Mouse (Mus musculus) neural tube, embryonic 15.5 days (tissue): Measurements from ENCODE around the gene Ckmt2. TPM values are rescaled to one million over a fixed set of nuclear protein-coding genes. Genes with fewer than 3 reads are reported as not detected.

ENCODE experiments used
- ATAC-seq: fragments of 200-750 bp; cut with Nextera tagmentation; 2 replicates; pipeline ENCODE4 v1.8.0; 2017; ENCODE audit warnings: mild to moderate bottlenecking, moderate TSS enrichment, moderate library complexity; ENCODE audit not compliant: low FRiP score
- H3K27ac ChIP-seq: fragments of 300-500 bp; sonication (generic); replicated peaks from 2 replicates; pipeline ENCODE4 v1.5.1; 2015; ENCODE audit warnings: mild to moderate bottlenecking, inconsistent platforms
- H3K27me3 ChIP-seq: fragments of 300-500 bp; sonication (generic); replicated peaks from 2 replicates; pipeline ENCODE4 v1.6.1; 2015; ENCODE audit warnings: inconsistent platforms
- H3K36me3 ChIP-seq: fragments of 300-500 bp; sonication (generic); 2 replicates; pipeline ENCODE4 v1.6.1; 2015; ENCODE audit warnings: inconsistent platforms
- H3K4me1 ChIP-seq: fragments of 300-500 bp; sonication (generic); 2 replicates; pipeline ENCODE4 v1.6.1; 2015; ENCODE audit warnings: inconsistent platforms
- H3K4me2 ChIP-seq: fragments of 300-500 bp; sonication (generic); 2 replicates; pipeline ENCODE4 v1.6.1; 2015; ENCODE audit warnings: inconsistent platforms, mild to moderate bottlenecking, moderate library complexity
- H3K4me3 ChIP-seq: fragments of 300-500 bp; sonication (generic); replicated peaks from 2 replicates; pipeline ENCODE4 v1.5.1; 2015; ENCODE audit warnings: mild to moderate bottlenecking, inconsistent platforms
- H3K9ac ChIP-seq: fragments of 300-500 bp; sonication (generic); replicated peaks from 2 replicates; pipeline ENCODE4 v1.6.1; 2015; ENCODE audit warnings: mild to moderate bottlenecking, inconsistent platforms
- H3K9me3 ChIP-seq: fragments of 300-500 bp; sonication (generic); replicated peaks from 2 replicates; pipeline ENCODE4 v1.6.1; 2016; ENCODE audit warnings: inconsistent platforms
- WGBS: fragments of 180-500 bp; shearing (Covaris S2); methylation state at CpG from one replicate; pipeline ENCODE4 v1.1.7; 2015; ENCODE audit warnings: mixed read lengths; 5-methylcytosine and 5-hydroxymethylcytosine counted together
- polyA plus RNA-seq: library from polyadenylated mRNA; unstranded; fragments of >200 nt; fragmentation: Nextera tagmentation; extraction: Ambion mirVana; gene quantifications from 2 replicates; pipeline ENCODE4 v1.2.1, GENCODE M21; 2015

Gene Ckmt2
- polyA plus RNA-seq, 1 experiment from 2014 or later: 0.70 TPM

- Histone ChIP-seq H3K36me3 (no peaks in the 10 kb centered on the region), H3K9ac (no peak overlapping the region), H3K4me3 (no peak overlapping the region), H3K27me3 (no peaks in the 10 kb centered on the region), H3K27ac (no peak overlapping the region), H3K4me2 (no peak overlapping the region), H3K4me1 (no peaks in the 10 kb centered on the region), H3K9me3 (no peaks in the 10 kb centered on the region)
- no peak for ATAC-seq
- 81% methylated on average over 8 of the region's 8 CpGs for WGBS
These were observed 19.3 kb downstream of the Ckmt2 start for GRCm38 (mm10) chr13:91857427-91857826.

- Histone ChIP-seq H3K9ac (no peak overlapping the region), H3K4me2 (no peak overlapping the region), H3K4me3 (no peak overlapping the region), H3K4me1 (no peaks in the 10 kb centered on the region), H3K36me3 (no peaks in the 10 kb centered on the region), H3K27me3 (no peaks in the 10 kb centered on the region), H3K27ac (no peak overlapping the region), H3K9me3 (no peaks in the 10 kb centered on the region)
- WGBS: 83% methylated on average over 3 of the region's 3 CpGs
- no peak for ATAC-seq
These were observed 22.3 kb downstream of the Ckmt2 start for GRCm38 (mm10) chr13:91854412-91854811.

- no peak overlapping the region for H3K9ac ChIP-seq
- no peaks in the 10 kb centered on the region for H3K36me3 ChIP-seq
- no peaks in the 10 kb centered on the region for H3K4me1 ChIP-seq
- no peak overlapping the region for H3K4me3 ChIP-seq
- H3K27me3 ChIP-seq: no peaks in the 10 kb centered on the region
- no peak overlapping the region for H3K27ac ChIP-seq
- no peak for ATAC-seq
- no peaks in the 10 kb centered on the region for H3K9me3 ChIP-seq
- no peak overlapping the region for H3K4me2 ChIP-seq
These were observed 48.8 kb downstream of the Ckmt2 start for GRCm38 (mm10) chr13:91827876-91828275.

GRCm38 (mm10) chr13:91826066-91826465, 50.6 kb downstream of the Ckmt2 start:
- no peak for ATAC-seq
- Histone ChIP-seq H3K36me3 (no peaks in the 10 kb centered on the region), H3K4me3 (no peak overlapping the region), H3K9ac (no peak overlapping the region), H3K27me3 (no peaks in the 10 kb centered on the region), H3K27ac (no peak overlapping the region), H3K4me2 (no peak overlapping the region), H3K4me1 (no peaks in the 10 kb centered on the region), H3K9me3 (no peaks in the 10 kb centered on the region)
- 98% methylated on average over 2 of the region's 2 CpGs for WGBS

- H3K9ac ChIP-seq: no peak overlapping the region
- H3K36me3 ChIP-seq: no peaks in the 10 kb centered on the region
- no peaks in the 10 kb centered on the region for H3K27me3 ChIP-seq
- H3K4me3 ChIP-seq: no peak overlapping the region
- ATAC-seq: no peak
- no peaks in the 10 kb centered on the region for H3K4me1 ChIP-seq
- WGBS: 60% methylated on average over 4 of the region's 4 CpGs
- H3K4me2 ChIP-seq: no peak overlapping the region
- H3K9me3 ChIP-seq: no peaks in the 10 kb centered on the region
- H3K27ac ChIP-seq: no peak overlapping the region
These were observed 51.7 kb downstream of the Ckmt2 start for GRCm38 (mm10) chr13:91824845-91825550.

- no peaks in the 10 kb centered on the region for H3K9me3 ChIP-seq
- no peak for ATAC-seq
- 60% methylated on average over 6 of the region's 6 CpGs for WGBS
- H3K27me3 ChIP-seq: no peaks in the 10 kb centered on the region
- H3K4me1 ChIP-seq: no peaks in the 10 kb centered on the region
- H3K4me3 ChIP-seq: no peak overlapping the region
- H3K4me2 ChIP-seq: no peak overlapping the region
- H3K36me3 ChIP-seq: no peaks in the 10 kb centered on the region
- no peak overlapping the region for H3K27ac ChIP-seq
- no peak overlapping the region for H3K9ac ChIP-seq
These were observed 53.0 kb downstream of the Ckmt2 start for GRCm38 (mm10) chr13:91823735-91824134.

- peaks cover 6% of the 10 kb centered on the region; the same call in 1 of the 2 replicates for H3K9me3 ChIP-seq
- WGBS: 93% methylated on average over 5 of the region's 5 CpGs
- no peaks in the 10 kb centered on the region for H3K4me1 ChIP-seq
- no peaks in the 10 kb centered on the region for H3K27me3 ChIP-seq
- H3K36me3 ChIP-seq: no peaks in the 10 kb centered on the region
- H3K27ac ChIP-seq: no peak overlapping the region
- ATAC-seq: no peak
- H3K9ac ChIP-seq: no peak overlapping the region
- no peak overlapping the region for H3K4me3 ChIP-seq
- H3K4me2 ChIP-seq: no peak overlapping the region
These were observed 62.0 kb downstream of the Ckmt2 start for GRCm38 (mm10) chr13:91814670-91815069.

- ATAC-seq: no peak
These were observed 67.2 kb downstream of the Ckmt2 start for GRCm38 (mm10) chr13:91809476-91809875.

GRCm38 (mm10) chr13:91807874-91808575, 68.7 kb downstream of the Ckmt2 start:
- Histone ChIP-seq H3K4me3 (peak overlapping the region; percentile 100), H3K9me3 (no peaks in the 10 kb centered on the region), H3K4me2 (peak overlapping the region; percentile 70), H3K27me3 (no peaks in the 10 kb centered on the region), H3K27ac (peak overlapping the region; percentile 97), H3K36me3 (peaks cover 17% of the 10 kb centered on the region), H3K9ac (peak overlapping the region; percentile 99), H3K4me1 (peaks cover 11% of the 10 kb centered on the region)
- WGBS: 33% methylated on average over 20 of the region's 20 CpGs
- peak; percentile 32; the same call in 1 of the 2 replicates for ATAC-seq

More at GRCm38 (mm10) chr13:91809476-91809875, 67.2 kb downstream of the Ckmt2 start:
- H3K4me3 ChIP-seq: no peak overlapping the region
- H3K9ac ChIP-seq: no peak overlapping the region
- H3K27ac ChIP-seq: no peak overlapping the region
- no peaks in the 10 kb centered on the region for H3K27me3 ChIP-seq
- H3K9me3 ChIP-seq: peaks cover 1% of the 10 kb centered on the region; the same call in 1 of the 2 replicates
- H3K36me3 ChIP-seq: peaks cover 14% of the 10 kb centered on the region
- WGBS: 43% methylated on average over 2 of the region's 2 CpGs
- no peak overlapping the region for H3K4me2 ChIP-seq
- peaks cover 11% of the 10 kb centered on the region for H3K4me1 ChIP-seq

- Histone ChIP-seq H3K4me3 (peak within 1 kb of the TSS; percentile 100), H3K4me2 (peak within 1 kb of the TSS; percentile 70)
- peak; percentile 99 for ATAC-seq
These were observed 69.4 kb downstream of the Ckmt2 start, which contains the start of gene Zcchc9 for GRCm38 (mm10) chr13:91807155-91807839. Gene Zcchc9, minus strand, starts transcription at chr13:91807705.

More at GRCm38 (mm10) chr13:91807155-91807839, 69.4 kb downstream of the Ckmt2 start, which contains the start of gene Zcchc9:
- no peaks in the 10 kb centered on the region for H3K9me3 ChIP-seq
- peaks cover 17% of the 10 kb centered on the region for H3K36me3 ChIP-seq
- peak within 1 kb of the TSS; percentile 99 for H3K9ac ChIP-seq
- peaks cover 11% of the 10 kb centered on the region for H3K4me1 ChIP-seq
- no peaks in the 10 kb centered on the region for H3K27me3 ChIP-seq
- under 1% methylated on average over 50 of the region's 50 CpGs for WGBS
- H3K27ac ChIP-seq: peak within 1 kb of the TSS; percentile 97
